Comparison of ENCODE assay signal across 8 mouse cellular contexts in the genomic region with DNA sequence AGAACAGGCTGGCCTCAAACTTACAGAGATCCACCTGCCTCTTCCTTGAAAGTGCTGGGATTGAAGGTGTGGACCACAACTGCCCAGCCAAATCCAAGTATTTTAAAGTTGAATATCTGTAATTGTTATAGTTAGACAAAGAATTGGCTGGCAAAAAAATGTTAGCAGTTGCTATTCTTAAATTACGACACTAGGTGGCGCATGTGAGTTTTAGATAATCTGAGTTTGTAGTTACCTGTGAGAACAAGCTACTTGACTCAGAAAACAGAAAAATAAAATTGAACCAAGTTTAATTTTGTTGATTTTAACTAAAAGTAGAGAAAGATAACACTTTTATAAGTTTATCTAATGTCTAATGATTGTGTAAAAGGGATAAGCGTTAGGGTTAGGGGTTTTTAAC.
DNase-seq lines count a peak whose midpoint lies in the region; ATAC-seq and TF ChIP-seq lines count a peak whose summit lies in the region.

No protein-coding gene starts in this region.

- peak; percentile 17 for DNase-seq in heart, postnatal 0 days (ENCODE audit: low spot score)
- DNase-seq in heart, adult 9 months (ENCODE audit: low spot score in 2 of 2), result no peak
- peak; percentile 69 for DNase-seq in midbrain, postnatal 0 days (ENCODE audit: low spot score)
- DNase-seq in c-Kit-positive CD71-positive TER-119-positive erythroid progenitor cells, embryonic 14.5 days (ENCODE audit: low spot score), result peak; percentile 36
- peak; percentile 67 for DNase-seq in splenic B cell, adult 2 months (ENCODE audit: low read depth, low spot score)
- DNase-seq in frontal cortex, postnatal 14 days (ENCODE audit: low spot score in 2 of 2), result no peak
- no peak for DNase-seq in urinary bladder, postnatal 25 days (ENCODE audit: low spot score)

- H3K4me2 ChIP-seq in heart, postnatal 0 days (ENCODE audit: low read depth, low read length), result no peak overlapping the region
- H3K4me2 ChIP-seq in midbrain, postnatal 0 days (ENCODE audit: low read depth, low read length, poor library complexity, severe bottlenecking), result no peak overlapping the region
- H3K4me2 ChIP-seq in midbrain, embryonic 15.5 days, result no peak overlapping the region

- no peak overlapping the region for H3K27ac ChIP-seq in heart, postnatal 0 days (ENCODE audit: low read depth)
- no peak overlapping the region for H3K27ac ChIP-seq in midbrain, postnatal 0 days (ENCODE audit: low read depth, low read length)
- no peak overlapping the region for H3K27ac ChIP-seq in midbrain, embryonic 15.5 days

- no peak for TF ChIP-seq EP300 in heart, postnatal 0 days (IDR thresholded peaks at IDR 0.05; ENCODE audit: low read depth)

- 0 out of 2 replicates have a peak, but pooled peaks cover 3% of the 10 kb centered on the region for H3K27me3 ChIP-seq in heart, postnatal 0 days (ENCODE audit: control insufficient read depth, insufficient read depth, low read length)
- H3K27me3 ChIP-seq in midbrain, postnatal 0 days (ENCODE audit: insufficient read depth, low read length), result no peaks in the 10 kb centered on the region
- H3K27me3 ChIP-seq in midbrain, embryonic 15.5 days (replicated peaks), result no peaks in the 10 kb centered on the region
- H3K27me3 ChIP-seq in splenic B cell, adult 2 months (ENCODE audit: control insufficient read depth, insufficient read depth, low read length, poor library complexity, severe bottlenecking), result no peaks in the 10 kb centered on the region

- TF ChIP-seq CTCF in heart, postnatal 0 days (IDR thresholded peaks at IDR 0.05; ENCODE audit: low read depth), result peak; percentile 65
- peak; percentile 84 for TF ChIP-seq CTCF in midbrain, postnatal 0 days (IDR thresholded peaks at IDR 0.05)

- no peak overlapping the region for H3K4me3 ChIP-seq in heart, postnatal 0 days (ENCODE audit: low read depth, low read length)
- no peak overlapping the region for H3K4me3 ChIP-seq in midbrain, postnatal 0 days (ENCODE audit: low read depth, low read length)
- H3K4me3 ChIP-seq in midbrain, embryonic 15.5 days, result no peak overlapping the region

- no peak for ATAC-seq in heart, postnatal 0 days (ENCODE audit: insufficient read depth, low read depth)
- ATAC-seq in midbrain, postnatal 0 days (ENCODE audit: low FRiP score), result no peak
- no peak for ATAC-seq in midbrain, embryonic 15.5 days (replicated peaks)

- H3K9ac ChIP-seq in heart, postnatal 0 days (replicated peaks; ENCODE audit: low read depth, low read length), result no peak overlapping the region
- no peak overlapping the region for H3K9ac ChIP-seq in midbrain, postnatal 0 days (replicated peaks; ENCODE audit: low read length, poor library complexity, severe bottlenecking)
- H3K9ac ChIP-seq in midbrain, embryonic 15.5 days, result no peak overlapping the region

- H3K36me3 ChIP-seq in heart, postnatal 0 days (replicated peaks; ENCODE audit: control insufficient read depth, insufficient read depth, low read length), result no peaks in the 10 kb centered on the region
- no peaks in the 10 kb centered on the region for H3K36me3 ChIP-seq in midbrain, postnatal 0 days (ENCODE audit: insufficient read depth, low read length)
- no peaks in the 10 kb centered on the region for H3K36me3 ChIP-seq in midbrain, embryonic 15.5 days (replicated peaks)
- H3K36me3 ChIP-seq in splenic B cell, adult 2 months (ENCODE audit: control insufficient read depth, insufficient read depth, low read length, poor library complexity, severe bottlenecking), result no peaks in the 10 kb centered on the region

- no peaks in the 10 kb centered on the region for H3K4me1 ChIP-seq in heart, postnatal 0 days (ENCODE audit: control insufficient read depth, insufficient read depth)
- H3K4me1 ChIP-seq in midbrain, postnatal 0 days (ENCODE audit: insufficient read depth, low read length), result 0 out of 2 replicates have a peak, but pooled peaks cover 2% of the 10 kb centered on the region
- H3K4me1 ChIP-seq in midbrain, embryonic 15.5 days, result no peaks in the 10 kb centered on the region

- 9% methylated on average over 3 of the region's 3 CpGs for WGBS in heart, postnatal 0 days
- WGBS in midbrain, postnatal 0 days, result 11% methylated on average over 3 of the region's 3 CpGs
- WGBS in midbrain, embryonic 15.5 days, result 9% methylated on average over 3 of the region's 3 CpGs

- H3K9me3 ChIP-seq in heart, postnatal 0 days (replicated peaks; ENCODE audit: control insufficient read depth, low read length), result no peaks in the 10 kb centered on the region
- H3K9me3 ChIP-seq in midbrain, postnatal 0 days (ENCODE audit: low read length), result no peaks in the 10 kb centered on the region
- no peaks in the 10 kb centered on the region for H3K9me3 ChIP-seq in midbrain, embryonic 15.5 days

Comparison
In these comparisons a context has a peak if more than half of its experiments do, and no peak if none do; other contexts are left out.
1. DNase-seq: peak in heart, postnatal 0 days (single experiment), midbrain, postnatal 0 days (single experiment), c-Kit-positive CD71-positive TER-119-positive erythroid progenitor cells, embryonic 14.5 days (single experiment) and splenic B cell, adult 2 months (single experiment); none in heart, adult 9 months (0 of 2), frontal cortex, postnatal 14 days (0 of 2) and urinary bladder, postnatal 25 days (single experiment).